Mouse (Mus musculus): Measurements from ENCODE around the gene Fga. TPM values are rescaled to one million over a fixed set of nuclear protein-coding genes. Genes with fewer than 3 reads are reported as not detected.

Fga gene
- polyA plus RNA-seq, 1 experiment from 2014 or later: 921 TPM

- Histone ChIP-seq H3K27ac (replicated peaks) (peak overlapping the region; percentile 51), H3K4me1 (replicated peaks) (peaks cover 36% of the 10 kb centered on the region), H3K4me2 (no peak overlapping the region), H3K4me3 (replicated peaks) (no peak overlapping the region), H3K36me3 (replicated peaks) (peaks cover 13% of the 10 kb centered on the region), H3K9ac (no peak overlapping the region), H3K9me3 (replicated peaks) (no peaks in the 10 kb centered on the region), H3K27me3 (no peaks in the 10 kb centered on the region)
- 60% methylated on average over 7 of the region's 7 CpGs for WGBS (ENCODE audit: insufficient replicate concordance)
- ATAC-seq (ENCODE audit: insufficient read depth): no peak
Observed at GRCm38 (mm10) chr3:83053126-83053525, 27.2 kb downstream of the Fga start.

GRCm38 (mm10) chr3:83053758-83054157, 27.9 kb downstream of the Fga start:
- Histone ChIP-seq H3K27me3 (no peaks in the 10 kb centered on the region), H3K4me3 (replicated peaks) (no peak overlapping the region), H3K27ac (replicated peaks) (no peak overlapping the region), H3K9ac (no peak overlapping the region; the same call in 1 of the 2 replicates), H3K4me2 (peak overlapping the region; percentile 30), H3K36me3 (replicated peaks) (peaks cover 18% of the 10 kb centered on the region), H3K9me3 (replicated peaks) (no peaks in the 10 kb centered on the region), H3K4me1 (replicated peaks) (peaks cover 36% of the 10 kb centered on the region)
- WGBS (ENCODE audit: insufficient replicate concordance): 24% methylated on average over 10 of the region's 10 CpGs
- no peak for ATAC-seq (ENCODE audit: insufficient read depth)

GRCm38 (mm10) chr3:83054759-83055158, 28.9 kb downstream of the Fga start:
- 16% methylated on average over 13 of the region's 13 CpGs for WGBS (ENCODE audit: insufficient replicate concordance)
- Histone ChIP-seq H3K4me2 (peak overlapping the region; percentile 71), H3K36me3 (replicated peaks) (peaks cover 28% of the 10 kb centered on the region), H3K9ac (peak overlapping the region; percentile 15; the same call in 1 of the 2 replicates), H3K27ac (replicated peaks) (no peak overlapping the region), H3K9me3 (replicated peaks) (no peaks in the 10 kb centered on the region), H3K27me3 (no peaks in the 10 kb centered on the region), H3K4me1 (replicated peaks) (peaks cover 36% of the 10 kb centered on the region), H3K4me3 (replicated peaks) (peak overlapping the region; percentile 92)
- ATAC-seq (ENCODE audit: insufficient read depth): peak; percentile 6; the same call in 1 of the 2 replicates

GRCm38 (mm10) chr3:83055281-83056038, 29.6 kb downstream of the Fga start, which contains the start of gene Plrg1:
Gene Plrg1, plus strand, starts transcription at chr3:83055522.
- peak within 1 kb of the TSS; percentile 81 for H3K4me2 ChIP-seq
- H3K9me3 ChIP-seq (replicated peaks): no peaks in the 10 kb centered on the region
- peak; percentile 96 for ATAC-seq (ENCODE audit: insufficient read depth)
- peaks cover 35% of the 10 kb centered on the region for H3K36me3 ChIP-seq (replicated peaks)
- H3K27me3 ChIP-seq: no peaks in the 10 kb centered on the region
- H3K27ac ChIP-seq (replicated peaks): peak within 1 kb of the TSS; percentile 81
- peak within 1 kb of the TSS; percentile 82 for H3K9ac ChIP-seq
- under 1% methylated on average over 61 of the region's 61 CpGs for WGBS (ENCODE audit: insufficient replicate concordance)
- H3K4me1 ChIP-seq (replicated peaks): peaks cover 36% of the 10 kb centered on the region
- H3K4me3 ChIP-seq (replicated peaks): peak within 1 kb of the TSS; percentile 92

GRCm38 (mm10) chr3:83057046-83057445, 31.2 kb downstream of the Fga start:
- Histone ChIP-seq H3K9ac (no peak overlapping the region), H3K27ac (replicated peaks) (no peak overlapping the region), H3K27me3 (no peaks in the 10 kb centered on the region), H3K4me2 (no peak overlapping the region), H3K9me3 (replicated peaks) (no peaks in the 10 kb centered on the region), H3K4me3 (replicated peaks) (no peak overlapping the region), H3K36me3 (replicated peaks) (peaks cover 51% of the 10 kb centered on the region), H3K4me1 (replicated peaks) (peaks cover 36% of the 10 kb centered on the region)
- WGBS (ENCODE audit: insufficient replicate concordance): 87% methylated on average over 2 of the region's 2 CpGs
- no peak for ATAC-seq (ENCODE audit: insufficient read depth)

- Histone ChIP-seq H3K36me3 (replicated peaks) (peaks cover 84% of the 10 kb centered on the region), H3K9ac (no peak overlapping the region)
- 85% methylated on average over 9 of the region's 9 CpGs for WGBS (ENCODE audit: insufficient replicate concordance)
Observed at GRCm38 (mm10) chr3:83067920-83068319, 42.0 kb downstream of the Fga start.

GRCm38 (mm10) chr3:83068869-83069268, 43.0 kb downstream of the Fga start:
- no peaks in the 10 kb centered on the region for H3K4me1 ChIP-seq (replicated peaks)
- H3K9ac ChIP-seq: no peak overlapping the region
- H3K36me3 ChIP-seq (replicated peaks): peaks cover 75% of the 10 kb centered on the region
- ATAC-seq (ENCODE audit: insufficient read depth): no peak
- no peaks in the 10 kb centered on the region for H3K9me3 ChIP-seq (replicated peaks)
- no peak overlapping the region for H3K4me2 ChIP-seq
- no peak overlapping the region for H3K27ac ChIP-seq (replicated peaks)
- no peak overlapping the region for H3K4me3 ChIP-seq (replicated peaks)
- WGBS (ENCODE audit: insufficient replicate concordance): 90% methylated on average over 13 of the region's 13 CpGs
- H3K27me3 ChIP-seq: no peaks in the 10 kb centered on the region

More at GRCm38 (mm10) chr3:83067920-83068319, 42.0 kb downstream of the Fga start:
- Histone ChIP-seq H3K27ac (replicated peaks) (no peak overlapping the region), H3K4me1 (replicated peaks) (no peaks in the 10 kb centered on the region), H3K27me3 (no peaks in the 10 kb centered on the region), H3K9me3 (replicated peaks) (no peaks in the 10 kb centered on the region), H3K4me2 (no peak overlapping the region), H3K4me3 (replicated peaks) (no peak overlapping the region)
- ATAC-seq (ENCODE audit: insufficient read depth): no peak

- H3K9ac ChIP-seq: no peak overlapping the region
- H3K36me3 ChIP-seq (replicated peaks): peaks cover 67% of the 10 kb centered on the region
- WGBS (ENCODE audit: insufficient replicate concordance): 75% methylated on average over 4 of the region's 4 CpGs
- H3K4me3 ChIP-seq (replicated peaks): no peak overlapping the region
- H3K9me3 ChIP-seq (replicated peaks): no peaks in the 10 kb centered on the region
- no peaks in the 10 kb centered on the region for H3K27me3 ChIP-seq
- ATAC-seq (ENCODE audit: insufficient read depth): no peak
- H3K4me1 ChIP-seq (replicated peaks): no peaks in the 10 kb centered on the region
- H3K27ac ChIP-seq (replicated peaks): no peak overlapping the region
- H3K4me2 ChIP-seq: no peak overlapping the region
Observed at GRCm38 (mm10) chr3:83070231-83070630, 44.4 kb downstream of the Fga start.

- Histone ChIP-seq H3K36me3 (replicated peaks) (peaks cover 9% of the 10 kb centered on the region), H3K4me1 (replicated peaks) (no peaks in the 10 kb centered on the region), H3K4me2 (no peak overlapping the region), H3K4me3 (replicated peaks) (no peak overlapping the region), H3K27me3 (no peaks in the 10 kb centered on the region), H3K27ac (replicated peaks) (no peak overlapping the region), H3K9ac (no peak overlapping the region), H3K9me3 (replicated peaks) (no peaks in the 10 kb centered on the region)
- 38% methylated on average over 3 of the region's 3 CpGs for WGBS (ENCODE audit: insufficient replicate concordance)
- no peak for ATAC-seq (ENCODE audit: insufficient read depth)
Observed at GRCm38 (mm10) chr3:83076563-83076962, 50.7 kb downstream of the Fga start.

GRCm38 (mm10) chr3:83080567-83081055, 54.7 kb downstream of the Fga start:
- Histone ChIP-seq H3K4me1 (replicated peaks) (no peaks in the 10 kb centered on the region), H3K4me3 (replicated peaks) (peak overlapping the region; percentile 26), H3K27ac (replicated peaks) (no peak overlapping the region), H3K9me3 (replicated peaks) (no peaks in the 10 kb centered on the region), H3K9ac (no peak overlapping the region), H3K27me3 (no peaks in the 10 kb centered on the region), H3K36me3 (replicated peaks) (no peaks in the 10 kb centered on the region), H3K4me2 (peak overlapping the region; percentile 54)
- no peak; the same call in 1 of the 2 replicates for ATAC-seq (ENCODE audit: insufficient read depth)
- 2% methylated on average over 11 of the region's 11 CpGs for WGBS (ENCODE audit: insufficient replicate concordance)

Data from liver, embryonic 15.5 days (tissue).